ENCODE assay signal across 10 mouse cellular contexts in genomic region chr16:91081508-91081907, GRCm38 (mm10). TPM values are rescaled to one million over a fixed set of nuclear protein-coding genes. Genes with fewer than 3 reads are reported as not detected.
DNase-seq lines count a peak whose midpoint lies in the region; ATAC-seq lines count a peak whose summit lies in the region.
"Had no signal": no experiment of that assay in that cellular context is flagged by ENCODE, and none has a peak within 500 bp of the region (broad histone marks: within the 10 kb centered on the region; RNA-seq: fewer than 3 reads in every experiment).

No protein-coding gene starts in this region.

- peaks cover 31% of the 10 kb centered on the region for H3K27me3 ChIP-seq in midbrain, embryonic 10.5 days (ENCODE audit: low read depth, poor library complexity, severe bottlenecking)
- peaks cover 37% of the 10 kb centered on the region for H3K27me3 ChIP-seq in midbrain, embryonic 13.5 days
- no peaks in the 10 kb centered on the region for H3K27me3 ChIP-seq in splenic B cell, adult 2 months (ENCODE audit: control insufficient read depth, insufficient read depth, low read length, poor library complexity, severe bottlenecking)
- H3K27me3 ChIP-seq: stomach, embryonic 15.5 days had no signal

- no peak overlapping the region for H3K4me3 ChIP-seq in midbrain, embryonic 10.5 days
- H3K4me3 ChIP-seq in midbrain, embryonic 13.5 days (replicated peaks) = no peak overlapping the region
- H3K4me3 ChIP-seq: embryonic facial prominence, embryonic 13.5 days; stomach, embryonic 15.5 days had no signal

- no peak overlapping the region for H3K4me2 ChIP-seq in midbrain, embryonic 13.5 days (replicated peaks)
- H3K4me2 ChIP-seq: embryonic facial prominence, embryonic 13.5 days; stomach, embryonic 15.5 days had no signal

- no peaks in the 10 kb centered on the region for H3K36me3 ChIP-seq in midbrain, embryonic 10.5 days
- no peaks in the 10 kb centered on the region for H3K36me3 ChIP-seq in midbrain, embryonic 13.5 days
- no peaks in the 10 kb centered on the region for H3K36me3 ChIP-seq in splenic B cell, adult 2 months (ENCODE audit: control insufficient read depth, insufficient read depth, low read length, poor library complexity, severe bottlenecking)
- H3K36me3 ChIP-seq: embryonic facial prominence, embryonic 13.5 days; stomach, embryonic 15.5 days had no signal

- no peak overlapping the region for H3K27ac ChIP-seq in midbrain, embryonic 10.5 days (replicated peaks)
- H3K27ac ChIP-seq in midbrain, embryonic 13.5 days = no peak overlapping the region
- H3K27ac ChIP-seq: embryonic facial prominence, embryonic 13.5 days; stomach, embryonic 15.5 days had no signal

- no peak for ATAC-seq in midbrain, embryonic 13.5 days

- 29% methylated on average over 9 of the region's 12 CpGs for WGBS in midbrain, embryonic 10.5 days
- 23% methylated on average over 9 of the region's 12 CpGs for WGBS in midbrain, embryonic 13.5 days

- H3K9ac ChIP-seq in midbrain, embryonic 13.5 days (replicated peaks) = no peak overlapping the region
- H3K9ac ChIP-seq: embryonic facial prominence, embryonic 13.5 days; stomach, embryonic 15.5 days had no signal

- H3K4me1 ChIP-seq in midbrain, embryonic 10.5 days = peaks cover 4% of the 10 kb centered on the region; the same call in 1 of the 2 replicates
- H3K4me1 ChIP-seq in midbrain, embryonic 13.5 days (replicated peaks) = no peaks in the 10 kb centered on the region
- H3K4me1 ChIP-seq: stomach, embryonic 15.5 days had no signal

- peak; percentile 66 for DNase-seq in midbrain, embryonic 10.5 days (ENCODE audit: low spot score)
- peak; percentile 78 for DNase-seq in cerebellum, adult 8-10 months
- DNase-seq in frontal cortex, adult 2 months (ENCODE audit: extremely low spot score in 1 of 2, low spot score in 1 of 2) = peak; percentile 67 to 92
- peak; percentile 49 to 59 for DNase-seq in kidney, adult 8-10 months
- DNase-seq in liver = peak; percentile 76
- DNase-seq in neural tube, embryonic 10.5 days (ENCODE audit: extremely low spot score, low spot score) = peak; percentile 66
- DNase-seq in splenic B cell, adult 2 months (ENCODE audit: low read depth, low spot score) = peak; percentile 88

- H3K9me3 ChIP-seq in midbrain, embryonic 10.5 days (replicated peaks) = peaks cover 18% of the 10 kb centered on the region; the same call in 1 of the 2 replicates
- no peaks in the 10 kb centered on the region for H3K9me3 ChIP-seq in midbrain, embryonic 13.5 days
- H3K9me3 ChIP-seq: embryonic facial prominence, embryonic 13.5 days; stomach, embryonic 15.5 days had no signal

RNA-seq across cellular contexts. Expression of gene 4932438H23Rik, which starts 13.4 kb away (rescaled TPM):
- polyA plus RNA-seq in midbrain, embryonic 10.5 days (2016; fragmentation: Nextera tagmentation; extraction: Ambion mirVana) = 0.05 TPM in 1 of 2 replicates, not detected in the other
- polyA plus RNA-seq in midbrain, embryonic 13.5 days (2015; fragmentation: Nextera tagmentation; extraction: Ambion mirVana) = 0.42 and 1.6 TPM in 2 replicates
- polyA plus RNA-seq in frontal cortex, adult 2 months (2012; rRNA removed) = 1.0 and 1.6 TPM in 2 replicates
- polyA plus RNA-seq: embryonic facial prominence, embryonic 13.5 days had no signal

RNA-seq across cellular contexts. Expression of gene Paxbp1, which starts 37.2 kb away (rescaled TPM):
- polyA plus RNA-seq in midbrain, embryonic 10.5 days (2016; fragmentation: Nextera tagmentation; extraction: Ambion mirVana) = 60.9 and 75.3 TPM in 2 replicates
- 85.5 and 89.6 TPM in 2 replicates for polyA plus RNA-seq in midbrain, embryonic 13.5 days (2015; fragmentation: Nextera tagmentation; extraction: Ambion mirVana)
- 101 and 103 TPM in 2 replicates for polyA plus RNA-seq in frontal cortex, adult 2 months (2012; rRNA removed)
